Mouse (Mus musculus) testis, adult 2 months (tissue): Measurements from ENCODE around the gene Derl2.

Experiments
- CTCF ChIP-seq: fragments of 200-500 bp; IDR thresholded peaks from 2 replicates; pipeline ENCODE4 v1.5.1; 2012; ENCODE audit warnings: low read depth, mild to moderate bottlenecking, inconsistent platforms, low read length, moderate library complexity; ENCODE audit not compliant: control insufficient read depth, insufficient read depth, insufficient replicate concordance
- POLR2A ChIP-seq: fragments of 200-500 bp; IDR thresholded peaks from 2 replicates; pipeline ENCODE4 v1.6.1; 2012; ENCODE audit warnings: low read depth, mild to moderate bottlenecking, inconsistent platforms, low read length, moderate library complexity; ENCODE audit not compliant: control insufficient read depth

DNA sequence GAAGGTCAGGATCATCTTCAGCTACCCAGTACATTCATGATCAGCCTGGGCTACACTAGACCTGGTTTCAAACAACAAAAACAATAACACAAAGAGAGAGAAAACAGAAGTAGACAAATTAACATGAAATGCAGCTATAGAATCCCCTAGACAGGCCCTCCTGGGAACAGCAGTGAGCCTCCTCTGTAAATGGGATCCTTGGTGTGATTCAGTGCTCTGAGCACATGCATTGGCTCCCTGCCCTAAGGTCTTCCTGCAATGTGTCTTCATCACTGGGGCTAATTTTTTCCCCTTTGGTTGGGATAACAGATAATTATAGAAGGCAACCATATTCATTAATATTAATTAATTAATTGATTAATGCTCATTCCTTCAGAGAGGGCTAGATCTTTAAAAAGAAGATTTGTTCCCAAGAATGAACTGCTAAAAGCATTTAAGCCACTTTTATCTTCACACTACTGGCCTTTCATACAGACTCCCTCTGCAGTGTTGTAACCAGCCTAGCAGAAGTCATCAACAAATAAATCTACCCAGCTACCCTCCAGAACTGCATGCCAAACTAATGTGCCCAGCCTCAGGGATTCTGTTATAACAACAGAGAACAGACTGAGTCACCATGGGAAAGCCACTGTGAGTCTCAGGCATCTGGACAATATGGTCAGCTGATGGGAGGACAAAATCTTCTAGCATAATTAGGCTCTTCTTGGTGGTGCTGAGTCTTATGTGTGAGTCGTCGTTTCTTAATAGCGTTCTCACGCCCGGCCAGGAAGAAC, 20.1 kb upstream of the Derl2 start:
- no peak for TF ChIP-seq CTCF
- no peak for TF ChIP-seq POLR2A
